Mouse (Mus musculus) myocyte (in vitro differentiated cells): ENCODE measurements around the gene Gm20075. TPM values are rescaled to one million over a fixed set of nuclear protein-coding genes. Genes with fewer than 3 reads are reported as not detected.

Source experiments
- polyA plus RNA-seq: library from polyadenylated mRNA; unstranded; fragments of >200 nt; fragmentation: generic; extraction: Trizol; gene quantifications from one replicate; pipeline ENCODE4 v1.2.1, GENCODE M21; 2012; ENCODE audit warnings: missing spikeins

The Gm20075 gene
- polyA plus RNA-seq, 1 experiment: 14.5 TPM

Other genes with a start within 250 kb of the Gm20075 start
- 0.02 TPM for gene Iqgap2, start 189.5 kb downstream of the Gm20075 start, polyA plus RNA-seq
- not detected for gene Gm17190, start 678 bp upstream of the Gm20075 start, polyA plus RNA-seq
- gene Sv2c, start 51.2 kb upstream of the Gm20075 start, polyA plus RNA-seq: not detected